Mouse (Mus musculus) megakaryocyte, embryonic 14.5 days (primary cell): Measurements from ENCODE around the gene 4930558K02Rik. TPM values are rescaled to one million over a fixed set of nuclear protein-coding genes. Genes with fewer than 3 reads are reported as not detected.

Experiments used
- H3K27me3 ChIP-seq: replicated peaks from 2 replicates; pipeline ENCODE3; 2012; ENCODE audit warnings: inconsistent platforms
- H3K36me3 ChIP-seq: replicated peaks from 2 replicates; pipeline ENCODE3; 2012; ENCODE audit warnings: low read length, inconsistent platforms, mixed read lengths
- H3K4me1 ChIP-seq: 2 replicates; pipeline ENCODE4 v1.6.1; 2012; ENCODE audit warnings: inconsistent platforms
- H3K4me3 ChIP-seq: replicated peaks from 2 replicates; pipeline ENCODE3; 2012; ENCODE audit warnings: moderate library complexity, mild to moderate bottlenecking, inconsistent platforms
- H3K9me3 ChIP-seq: 2 replicates; pipeline ENCODE4 v1.6.1; 2012; ENCODE audit warnings: inconsistent platforms
- FLI1 ChIP-seq: IDR thresholded peaks from 2 replicates; pipeline ENCODE4 v1.6.1; 2012; ENCODE audit warnings: low read length, inconsistent platforms, mixed read lengths
- GATA1 ChIP-seq: IDR thresholded peaks from 3 replicates; pipeline ENCODE4 v1.6.1; 2012; ENCODE audit warnings: mixed read lengths, low read length, inconsistent platforms, borderline replicate concordance
- polyA plus RNA-seq: library from polyadenylated mRNA; stranded (reverse); fragments of >175 nt; gene quantifications from 2 replicates; pipeline ENCODE4 v1.2.3, GENCODE M21; 2012; ENCODE audit warnings: low replicate concordance; ENCODE audit not compliant: insufficient read depth

4930558K02Rik gene
- polyA plus RNA-seq, 1 experiment, result not detected

GRCm38 (mm10) chr1:161952599-161952998 is 26.8 kb downstream of the 4930558K02Rik start:
- TF ChIP-seq FLI1 (no peak), GATA1 (no peak)
- Histone ChIP-seq H3K4me1 (peaks cover 26% of the 10 kb centered on the region), H3K27me3 (no peaks in the 10 kb centered on the region), H3K4me3 (no peak overlapping the region), H3K36me3 (no peaks in the 10 kb centered on the region), H3K9me3 (no peaks in the 10 kb centered on the region)

DNA sequence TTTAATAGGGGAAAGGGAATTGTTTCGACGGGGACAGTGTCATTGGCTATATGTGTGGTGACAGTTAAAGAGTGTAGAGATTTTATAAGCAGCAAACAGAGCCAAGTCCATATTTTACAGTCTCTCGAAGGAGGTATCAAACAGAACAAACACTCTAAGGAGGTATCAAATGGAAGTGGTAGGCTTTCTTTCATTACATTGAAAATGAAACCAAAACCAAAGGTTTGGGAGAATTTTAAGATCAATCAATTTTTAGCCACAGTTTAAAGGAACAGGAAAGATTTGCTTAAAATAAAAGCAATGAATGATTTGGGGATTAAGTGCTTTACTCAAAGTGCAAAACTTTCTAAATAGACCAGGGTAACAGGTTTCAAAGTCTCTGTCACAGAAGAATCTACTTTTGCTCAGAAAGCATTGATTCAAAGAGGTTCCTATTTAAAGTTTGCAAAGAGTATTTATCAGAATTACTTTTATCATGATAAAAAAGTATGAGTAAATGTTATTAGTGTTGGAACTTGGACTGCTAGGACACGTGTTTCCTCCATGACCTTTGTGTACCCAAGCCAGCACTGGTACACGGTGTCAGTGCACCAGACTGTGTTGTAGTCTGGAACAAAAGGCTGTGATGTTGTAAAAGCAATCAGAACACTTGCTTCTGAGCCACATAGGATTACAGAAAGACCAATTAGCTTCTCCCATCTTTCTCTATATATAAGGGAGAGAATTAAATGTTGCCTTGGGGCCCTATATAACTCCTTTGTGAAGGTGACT is 28.2 kb downstream of the 4930558K02Rik start:
- H3K27me3 ChIP-seq, result no peaks in the 10 kb centered on the region
- no peaks in the 10 kb centered on the region for H3K9me3 ChIP-seq
- peaks cover 23% of the 10 kb centered on the region for H3K4me1 ChIP-seq
- TF ChIP-seq GATA1 (no peak), FLI1 (no peak)
- no peaks in the 10 kb centered on the region for H3K36me3 ChIP-seq
- H3K4me3 ChIP-seq, result no peak overlapping the region

GRCm38 (mm10) chr1:161942082-161942481 is 37.4 kb downstream of the 4930558K02Rik start:
- no peak for TF ChIP-seq GATA1
- no peak for TF ChIP-seq FLI1
- Histone ChIP-seq H3K9me3 (no peaks in the 10 kb centered on the region), H3K36me3 (no peaks in the 10 kb centered on the region), H3K4me1 (peaks cover 6% of the 10 kb centered on the region), H3K4me3 (no peak overlapping the region), H3K27me3 (no peaks in the 10 kb centered on the region)

DNA sequence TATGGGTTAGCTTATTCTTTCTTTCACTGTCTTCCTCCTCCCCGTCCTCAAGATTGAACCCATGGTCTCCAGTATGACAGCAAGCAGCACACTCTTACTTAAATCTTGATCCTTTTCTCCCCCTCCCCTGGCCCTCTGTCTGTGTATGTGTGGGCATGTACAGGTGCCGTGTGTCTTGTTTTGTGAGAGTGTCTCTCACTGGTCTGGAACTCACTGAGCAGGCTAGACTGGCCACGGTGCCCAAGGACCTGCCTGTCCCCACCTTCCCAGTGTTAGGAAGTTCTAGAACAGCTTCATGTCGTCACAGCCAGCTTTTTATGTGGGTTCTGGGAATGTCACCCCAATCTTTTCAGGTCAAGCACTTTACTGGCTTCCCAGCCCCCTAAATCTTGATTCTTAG is 47.1 kb downstream of the 4930558K02Rik start:
- Histone ChIP-seq H3K36me3 (no peaks in the 10 kb centered on the region), H3K4me1 (peaks cover 24% of the 10 kb centered on the region), H3K27me3 (no peaks in the 10 kb centered on the region), H3K4me3 (no peak overlapping the region), H3K9me3 (no peaks in the 10 kb centered on the region)
- TF ChIP-seq FLI1 (no peak), GATA1 (no peak)

GRCm38 (mm10) chr1:161931817-161932216 is 47.6 kb downstream of the 4930558K02Rik start:
- no peak for TF ChIP-seq FLI1
- TF ChIP-seq GATA1, result no peak

GRCm38 (mm10) chr1:161931313-161931712 is 48.1 kb downstream of the 4930558K02Rik start:
- Histone ChIP-seq H3K9me3 (no peaks in the 10 kb centered on the region), H3K4me1 (peaks cover 24% of the 10 kb centered on the region), H3K27me3 (no peaks in the 10 kb centered on the region), H3K36me3 (no peaks in the 10 kb centered on the region), H3K4me3 (no peak overlapping the region)
- no peak for TF ChIP-seq GATA1
- TF ChIP-seq FLI1, result no peak

More at GRCm38 (mm10) chr1:161931817-161932216, 47.6 kb downstream of the 4930558K02Rik start:
- Histone ChIP-seq H3K4me1 (peaks cover 24% of the 10 kb centered on the region), H3K36me3 (no peaks in the 10 kb centered on the region), H3K4me3 (no peak overlapping the region), H3K9me3 (no peaks in the 10 kb centered on the region), H3K27me3 (no peaks in the 10 kb centered on the region)

DNA sequence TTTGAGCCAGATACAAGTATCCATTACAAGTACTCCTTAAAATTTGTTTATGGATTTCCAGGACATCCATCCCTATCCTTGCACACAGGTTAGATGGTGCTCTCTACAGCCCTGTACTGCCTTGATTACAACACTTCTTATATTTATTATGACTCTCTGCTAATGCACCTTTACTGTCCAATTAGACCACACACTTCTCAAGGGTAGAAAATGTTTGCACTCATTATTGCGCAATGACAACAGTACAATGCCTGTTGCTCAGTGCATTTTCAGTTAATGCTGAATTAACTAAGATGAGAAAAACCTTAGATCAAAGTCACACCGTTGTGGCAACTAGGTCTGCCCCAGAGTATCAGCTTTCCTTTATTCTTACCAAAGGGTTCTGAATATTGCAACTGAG is 51.5 kb downstream of the 4930558K02Rik start:
- H3K27me3 ChIP-seq, result no peaks in the 10 kb centered on the region
- H3K4me3 ChIP-seq, result no peak overlapping the region
- peaks cover 37% of the 10 kb centered on the region for H3K4me1 ChIP-seq
- no peaks in the 10 kb centered on the region for H3K36me3 ChIP-seq
- TF ChIP-seq FLI1 (no peak), GATA1 (no peak)
- no peaks in the 10 kb centered on the region for H3K9me3 ChIP-seq

GRCm38 (mm10) chr1:161925281-161925805 is 54.1 kb downstream of the 4930558K02Rik start:
- Histone ChIP-seq H3K36me3 (no peaks in the 10 kb centered on the region), H3K4me3 (no peak overlapping the region), H3K9me3 (no peaks in the 10 kb centered on the region), H3K4me1 (peaks cover 49% of the 10 kb centered on the region), H3K27me3 (no peaks in the 10 kb centered on the region)
- TF ChIP-seq FLI1, result no peak
- TF ChIP-seq GATA1, result no peak

GRCm38 (mm10) chr1:161924321-161924720 is 55.1 kb downstream of the 4930558K02Rik start:
- Histone ChIP-seq H3K4me3 (no peak overlapping the region), H3K9me3 (no peaks in the 10 kb centered on the region), H3K36me3 (no peaks in the 10 kb centered on the region), H3K4me1 (peaks cover 55% of the 10 kb centered on the region), H3K27me3 (no peaks in the 10 kb centered on the region)
- TF ChIP-seq GATA1, result no peak
- TF ChIP-seq FLI1, result no peak

DNA sequence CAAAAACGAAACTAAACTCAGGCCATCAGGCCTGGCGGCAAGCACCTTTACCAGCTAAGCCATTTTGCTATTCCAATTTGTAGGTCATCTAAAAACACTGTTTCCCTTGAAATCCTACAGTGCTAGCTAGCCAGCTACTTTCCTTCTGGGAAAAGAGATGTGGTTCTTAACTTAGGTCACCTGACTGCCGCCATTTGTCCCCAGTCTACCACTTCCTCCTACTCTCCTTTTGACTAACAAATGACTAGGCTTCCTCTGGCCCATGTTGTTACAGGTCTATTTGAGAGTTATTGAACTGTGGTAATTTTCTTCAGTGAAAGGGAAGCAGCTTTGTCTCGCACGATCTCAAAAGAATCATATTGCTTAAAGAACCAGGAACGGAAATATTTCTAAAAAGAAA is 57.5 kb downstream of the 4930558K02Rik start:
- Histone ChIP-seq H3K27me3 (no peaks in the 10 kb centered on the region), H3K36me3 (no peaks in the 10 kb centered on the region), H3K9me3 (no peaks in the 10 kb centered on the region), H3K4me3 (no peak overlapping the region), H3K4me1 (peaks cover 70% of the 10 kb centered on the region)
- no peak for TF ChIP-seq FLI1
- no peak for TF ChIP-seq GATA1
